Mouse (Mus musculus): ENCODE results near the gene Hoxb7. TPM values are rescaled to one million over a fixed set of nuclear protein-coding genes. Genes with fewer than 3 reads are reported as not detected.

Hoxb7 gene
- total RNA-seq, 1 experiment from 2014 or later, result 54.7 TPM

- DNase-seq, result peak; percentile 58
These were observed 439 bp downstream of the Hoxb7 start for GRCm38 (mm10) chr11:96286739-96287385.

GRCm38 (mm10) chr11:96287411-96287810 lies 988 bp downstream of the Hoxb7 start:
- no peak for DNase-seq

GRCm38 (mm10) chr11:96288455-96289221 lies 2.2 kb downstream of the Hoxb7 start:
- DNase-seq, result no peak

- no peak for DNase-seq
These were observed 2.9 kb downstream of the Hoxb7 start for GRCm38 (mm10) chr11:96289293-96289692.

- DNase-seq, result no peak
These were observed 3.4 kb downstream of the Hoxb7 start for GRCm38 (mm10) chr11:96289837-96290236.

- DNase-seq, result no peak
These were observed 4.4 kb downstream of the Hoxb7 start for GRCm38 (mm10) chr11:96290705-96291355.

- DNase-seq, result peak; percentile 80
These were observed 5.5 kb downstream of the Hoxb7 start, which contains the start of gene Hoxb6 for GRCm38 (mm10) chr11:96291681-96292564. Gene Hoxb6 (plus strand): TSS chr11:96292476.

GRCm38 (mm10) chr11:96292565-96293301 lies 6.3 kb downstream of the Hoxb7 start:
- no peak for DNase-seq

GRCm38 (mm10) chr11:96293302-96293921 lies 7.0 kb downstream of the Hoxb7 start:
- DNase-seq, result no peak

GRCm38 (mm10) chr11:96294245-96295091 lies 8.0 kb downstream of the Hoxb7 start:
- DNase-seq, result peak; percentile 84

- DNase-seq, result peak; percentile 44
These were observed 8.8 kb downstream of the Hoxb7 start for GRCm38 (mm10) chr11:96295092-96295835.

GRCm38 (mm10) chr11:96296997-96297396 lies 10.6 kb downstream of the Hoxb7 start:
- DNase-seq, result no peak

- no peak for DNase-seq
These were observed 11.0 kb downstream of the Hoxb7 start for GRCm38 (mm10) chr11:96297428-96297827.

- DNase-seq, result peak; percentile 14
These were observed 11.7 kb downstream of the Hoxb7 start for GRCm38 (mm10) chr11:96297968-96298635.

- peak; percentile 87 for DNase-seq
These were observed 12.7 kb downstream of the Hoxb7 start for GRCm38 (mm10) chr11:96298895-96299667.

- DNase-seq, result no peak
These were observed 13.4 kb downstream of the Hoxb7 start for GRCm38 (mm10) chr11:96299781-96300180.

- no peak for DNase-seq
These were observed 14.1 kb downstream of the Hoxb7 start for GRCm38 (mm10) chr11:96300354-96301063.

Data from adrenal gland, postnatal 25 days (tissue).